Mouse (Mus musculus) T-helper 2 cell (primary cell): ENCODE measurements around the gene Ppie.
"Not testable (repeated sequence)": the region's sequence is repeated elsewhere in the genome, so short reads cannot be mapped to it uniquely, and the experiment has no call there.

Experiments
- in situ Hi-C: fragments of 300-600 bp; cut with MboI, MseI; formaldehyde crosslinking; loops from one replicate; pipeline ENCODE4 v1.15.1; 2025; ENCODE audit warnings: high pct_unique_total_duplicates

Ppie gene

GRCm38 (mm10) chr4:123139513-123140154 lies at the start of gene Ppie:
TSS of gene Ppie (minus strand) at chr4:123139951.
- in situ Hi-C loops = no loop called here

GRCm38 (mm10) chr4:123184816-123185215 lies 45.1 kb upstream of the Ppie start:
- in situ Hi-C loops = no loop called here

- in situ Hi-C loops = no loop called here
These were observed 43.7 kb upstream of the Ppie start for GRCm38 (mm10) chr4:123183239-123184056.

GRCm38 (mm10) chr4:123182328-123183238 lies 42.8 kb upstream of the Ppie start, which contains the start of gene Hpcal4:
TSS of gene Hpcal4 (plus strand) at chr4:123183227.
- in situ Hi-C loops = no loop called here

GRCm38 (mm10) chr4:123171811-123172210 lies 32.1 kb upstream of the Ppie start:
- in situ Hi-C loops = no loop called here

GRCm38 (mm10) chr4:123164157-123164556 lies 24.4 kb upstream of the Ppie start:
- in situ Hi-C loops = no loop called here

- in situ Hi-C loops = no loop called here
These were observed 22.7 kb upstream of the Ppie start for GRCm38 (mm10) chr4:123162305-123162917.

GRCm38 (mm10) chr4:123161251-123161650 lies 21.5 kb upstream of the Ppie start:
- in situ Hi-C loops = not testable (repeated sequence)

- in situ Hi-C loops = no loop called here
These were observed 20.8 kb upstream of the Ppie start for GRCm38 (mm10) chr4:123160571-123160970.

GRCm38 (mm10) chr4:123155840-123156239 lies 16.1 kb upstream of the Ppie start:
- in situ Hi-C loops = loop anchor here (5.0 kb wide), 1 partner anchor 101 kb away; no protein-coding TSS in a partner anchor

- in situ Hi-C loops = loop anchor here (5.0 kb wide), 1 partner anchor 102 kb away; no protein-coding TSS in a partner anchor
These were observed 15.7 kb upstream of the Ppie start for GRCm38 (mm10) chr4:123155427-123155826.

GRCm38 (mm10) chr4:123155004-123155403 lies 15.3 kb upstream of the Ppie start:
- in situ Hi-C loops = loop anchor here (5.0 kb wide), 1 partner anchor 102 kb away; no protein-coding TSS in a partner anchor

- in situ Hi-C loops = no loop called here
These were observed 13.2 kb upstream of the Ppie start for GRCm38 (mm10) chr4:123152976-123153375.

- in situ Hi-C loops = no loop called here
These were observed 12.3 kb upstream of the Ppie start for GRCm38 (mm10) chr4:123152003-123152402.

GRCm38 (mm10) chr4:123147446-123148150 lies 7.8 kb upstream of the Ppie start:
- in situ Hi-C loops = no loop called here

- in situ Hi-C loops = no loop called here
These were observed 2.2 kb downstream of the Ppie start for GRCm38 (mm10) chr4:123137551-123137950.

- in situ Hi-C loops = no loop called here
These were observed 12.7 kb downstream of the Ppie start for GRCm38 (mm10) chr4:123127051-123127450.

- in situ Hi-C loops = no loop called here
These were observed 13.1 kb downstream of the Ppie start for GRCm38 (mm10) chr4:123126626-123127025.

GRCm38 (mm10) chr4:123121286-123121685 lies 18.5 kb downstream of the Ppie start:
- in situ Hi-C loops = no loop called here

GRCm38 (mm10) chr4:123116640-123117039 lies 23.1 kb downstream of the Ppie start:
- in situ Hi-C loops = loop anchor here (5.0 kb wide), 1 partner anchor 206 kb away; the partner anchor contains the start of gene Oxct2a
